Mouse (Mus musculus) spleen, adult 2 months (tissue): Measurements from ENCODE around the gene Zcwpw1. TPM values are rescaled to one million over a fixed set of nuclear protein-coding genes. Genes with fewer than 3 reads are reported as not detected.
A peak's percentile ranks its signal among the peaks of the same experiment; 100 is the strongest.

Experiments used
- DNase-seq, 2 experiments: peaks; one replicate each; pipeline versions ENCODE4 v3.0.0 to v3.0.0-alpha.2; 2012 to 2021; ENCODE audit warnings: low spot score in 2 of 2, low read depth in 1 of 2
- H3K27ac ChIP-seq: fragments of 200-500 bp; 2 replicates; pipeline ENCODE4 v1.5.1; 2012; ENCODE audit warnings: low read length, inconsistent platforms; ENCODE audit not compliant: insufficient read depth
- H3K27me3 ChIP-seq: fragments of 200-500 bp; 2 replicates; pipeline ENCODE4 v1.6.1; 2012; ENCODE audit warnings: mild to moderate bottlenecking, moderate library complexity, low read length, inconsistent platforms; ENCODE audit not compliant: control insufficient read depth, insufficient read depth
- H3K36me3 ChIP-seq: fragments of 200-500 bp; 2 replicates; pipeline ENCODE4 v1.6.1; 2012; ENCODE audit warnings: mild to moderate bottlenecking, low read length, inconsistent platforms; ENCODE audit not compliant: control insufficient read depth, insufficient read depth
- H3K4me1 ChIP-seq: fragments of 200-500 bp; 2 replicates; pipeline ENCODE4 v1.6.1; 2011; ENCODE audit warnings: inconsistent platforms; ENCODE audit not compliant: control insufficient read depth, insufficient read depth, insufficient read length
- H3K4me3 ChIP-seq: fragments of 200-500 bp; 2 replicates; pipeline ENCODE4 v1.5.1; 2011; ENCODE audit warnings: mild to moderate bottlenecking, inconsistent platforms; ENCODE audit not compliant: insufficient read depth, insufficient read length; ENCODE audit errors: extremely low read depth
- CTCF ChIP-seq: fragments of 200-500 bp; IDR thresholded peaks from 2 replicates; pipeline ENCODE4 v1.5.1; 2011; ENCODE audit warnings: mild to moderate bottlenecking, inconsistent platforms; ENCODE audit not compliant: insufficient read depth, insufficient read length, insufficient replicate concordance; ENCODE audit errors: extremely low read depth
- POLR2A ChIP-seq: fragments of 200-500 bp; IDR thresholded peaks from 2 replicates; pipeline ENCODE4 v1.6.1; 2011; ENCODE audit warnings: low read depth, low read length, inconsistent platforms
- WGBS: fragments of 180-500 bp; shearing (Covaris S2); methylation state at CpG from one replicate; pipeline ENCODE4 v1.1.7; 2018; 5-methylcytosine and 5-hydroxymethylcytosine counted together
- polyA plus RNA-seq: library from polyadenylated mRNA; depleted of rRNA; stranded (reverse); fragments of >200 nt; gene quantifications from 2 replicates; pipeline ENCODE4 v1.2.3, GENCODE M21; 2012

The Zcwpw1 gene
- polyA plus RNA-seq, 1 experiment: 1.6 TPM

DNA sequence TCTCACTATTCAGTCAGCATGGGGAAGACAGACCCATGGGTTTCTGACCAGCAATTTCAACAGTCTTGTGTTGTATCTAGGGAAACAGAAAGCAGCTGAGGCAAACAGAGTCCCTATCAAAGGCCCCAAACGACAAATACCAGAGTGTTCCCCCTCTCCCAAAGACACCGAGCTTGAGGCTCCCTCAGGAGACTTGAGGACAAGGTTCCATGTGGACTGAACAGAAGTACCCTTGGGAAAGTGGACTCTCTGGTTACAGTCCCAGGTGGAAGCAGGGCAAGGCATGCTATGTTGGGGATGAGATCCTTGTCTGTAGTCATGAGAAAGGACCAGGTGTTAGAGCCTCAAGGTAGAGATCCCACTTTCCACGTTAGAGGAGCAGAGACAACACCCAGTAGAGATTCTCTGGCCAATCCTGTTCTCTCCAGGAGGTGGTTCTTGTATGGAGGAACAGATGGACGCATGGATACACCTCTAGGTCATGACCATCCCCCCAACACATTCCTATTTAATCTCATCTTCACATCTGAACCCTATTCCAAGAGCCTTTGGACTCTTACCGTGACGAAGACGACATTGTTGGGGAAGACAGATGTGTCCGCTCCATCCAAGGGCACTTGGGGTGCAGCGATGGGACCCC lies 3.6 kb upstream of the Zcwpw1 start:
- Histone ChIP-seq H3K4me3 (no peak overlapping the region), H3K27me3 (no peaks in the 10 kb centered on the region), H3K27ac (no peak overlapping the region), H3K4me1 (peaks cover 17% of the 10 kb centered on the region), H3K36me3 (peaks cover 22% of the 10 kb centered on the region)
- no peak for DNase-seq
- WGBS: 75% methylated on average over 9 of the region's 9 CpGs
- TF ChIP-seq POLR2A (no peak), CTCF (no peak)

DNA sequence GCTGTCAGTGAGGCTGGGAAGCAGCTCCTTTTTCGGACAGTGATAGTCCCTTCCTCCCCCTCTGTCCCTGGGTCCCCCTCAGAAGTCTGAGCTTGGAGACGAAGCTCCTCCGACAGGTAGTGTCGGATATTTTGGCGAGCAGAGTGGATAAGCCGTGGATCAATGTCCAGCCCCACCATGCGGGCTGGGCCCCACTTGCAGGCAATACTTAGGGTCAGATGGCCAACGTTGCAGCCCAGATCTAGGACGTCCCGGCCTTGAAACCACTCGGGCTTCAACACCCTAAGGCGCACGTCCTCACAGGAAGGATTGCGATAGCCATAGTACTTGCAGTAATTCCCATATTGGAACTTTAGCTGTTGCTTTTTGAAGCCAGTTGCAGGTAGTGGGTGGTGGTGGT lies 3.1 kb upstream of the Zcwpw1 start:
- 84% methylated on average over 14 of the region's 14 CpGs for WGBS
- no peaks in the 10 kb centered on the region for H3K27me3 ChIP-seq
- TF ChIP-seq POLR2A: no peak
- TF ChIP-seq CTCF: no peak
- H3K27ac ChIP-seq: no peak overlapping the region
- no peak for DNase-seq
- H3K36me3 ChIP-seq: peaks cover 22% of the 10 kb centered on the region
- no peak overlapping the region for H3K4me3 ChIP-seq
- peaks cover 17% of the 10 kb centered on the region for H3K4me1 ChIP-seq

DNA sequence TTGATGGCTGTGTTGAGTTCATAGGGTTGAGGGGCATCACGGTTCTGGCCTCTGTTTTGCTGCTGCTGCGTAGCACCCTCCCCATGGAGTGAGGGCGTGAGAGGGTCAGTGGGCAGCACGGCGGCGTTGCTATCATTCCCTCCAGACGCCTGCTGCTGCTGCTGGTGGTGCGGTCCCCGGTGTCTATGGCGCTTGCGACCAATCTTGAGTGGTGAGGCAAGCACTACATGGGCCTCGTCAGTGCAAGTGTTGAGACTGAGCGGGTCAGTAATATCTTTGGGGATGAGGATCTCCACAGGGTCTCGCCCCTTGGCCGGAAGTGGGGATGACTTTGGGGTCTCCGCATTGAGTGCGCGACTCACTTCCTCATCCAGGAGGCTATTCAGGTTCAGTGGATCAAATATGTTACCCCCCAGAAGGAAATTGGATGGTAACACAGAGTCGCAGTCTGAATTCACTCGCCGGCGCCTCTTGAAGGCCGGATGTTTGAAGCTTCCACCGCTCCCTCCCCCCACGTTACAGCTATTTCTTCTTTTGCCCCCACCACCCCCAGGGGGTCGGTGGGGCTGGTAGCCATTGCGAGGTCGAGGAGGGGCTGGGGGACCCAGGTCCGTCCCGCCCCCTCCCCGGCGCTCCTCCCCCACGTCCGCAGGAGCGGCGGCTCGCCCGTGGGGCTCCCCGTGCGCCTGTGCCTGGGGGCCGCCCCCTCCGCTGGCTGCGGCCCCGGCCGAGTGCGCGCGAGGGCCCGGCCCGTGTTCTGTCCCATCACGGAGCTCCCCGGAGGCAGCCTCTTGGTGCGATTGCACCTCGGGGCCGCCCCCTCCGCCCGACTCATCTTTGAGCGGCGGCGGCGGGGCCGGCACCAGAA lies 2.2 kb upstream of the Zcwpw1 start:
- DNase-seq: peak in 1 of 2 experiments; percentile 48
- peak overlapping the region; percentile 97 for H3K27ac ChIP-seq
- WGBS: 2% methylated on average over 57 of the region's 62 CpGs
- H3K36me3 ChIP-seq: peaks cover 22% of the 10 kb centered on the region
- H3K4me1 ChIP-seq: peaks cover 17% of the 10 kb centered on the region
- H3K4me3 ChIP-seq: peak overlapping the region; percentile 80
- H3K27me3 ChIP-seq: no peaks in the 10 kb centered on the region
- TF ChIP-seq CTCF (no peak), POLR2A (no peak)

DNA sequence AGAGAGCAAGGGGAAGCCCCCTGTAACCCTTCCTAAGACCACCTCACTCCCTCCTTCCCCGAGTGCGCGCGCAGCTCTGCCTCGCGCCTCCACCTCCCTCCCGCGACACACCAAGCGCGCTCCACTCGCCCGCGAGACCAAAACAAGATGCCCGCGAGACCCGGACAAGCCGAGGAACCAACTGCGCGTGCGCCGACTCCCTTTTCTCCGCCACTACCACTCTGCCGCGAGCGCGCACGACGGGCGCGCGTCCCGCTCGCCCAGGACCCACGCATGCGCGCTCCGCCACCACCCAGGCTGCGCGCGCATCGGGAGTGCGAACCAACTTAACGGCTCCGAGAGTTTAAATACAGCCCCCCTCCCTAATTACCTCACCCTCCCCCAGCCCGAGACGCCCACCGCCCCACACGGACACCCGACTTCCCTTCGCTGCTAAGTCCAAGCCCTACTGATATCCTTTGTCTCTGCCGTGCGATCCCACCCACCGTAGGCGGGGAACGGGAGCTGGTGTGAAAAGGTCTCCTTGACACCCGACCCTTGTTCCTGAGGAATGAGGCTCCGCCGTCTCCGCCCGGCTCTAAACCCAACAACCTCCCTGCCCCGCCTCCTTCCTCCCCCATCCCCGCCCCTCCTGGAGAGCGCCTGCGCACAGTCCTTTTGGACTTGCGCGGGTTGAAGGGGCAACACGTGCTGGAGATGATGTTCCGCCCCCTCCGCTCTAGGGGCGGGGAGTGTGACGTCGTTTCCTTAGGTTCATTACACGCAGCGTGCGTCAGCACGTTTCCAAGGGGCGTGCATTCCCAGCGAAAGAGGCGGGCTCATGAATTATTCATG lies 1.3 kb upstream of the Zcwpw1 start:
- peak; percentile 97 to 100 for DNase-seq
- WGBS: under 1% methylated on average over 79 of the region's 79 CpGs

GRCm38 (mm10) chr5:137788171-137788570 lies 573 bp downstream of the Zcwpw1 start:
- peak overlapping the region; percentile 62; the same call in 1 of the 2 replicates for H3K4me3 ChIP-seq
- 78% methylated on average over 24 of the region's 24 CpGs for WGBS

More for the DNA sequence above, 1.3 kb upstream of the Zcwpw1 start:
- peaks cover 21% of the 10 kb centered on the region for H3K36me3 ChIP-seq
- TF ChIP-seq POLR2A (peak; percentile 95), CTCF (no peak)
- peak overlapping the region; percentile 97 for H3K27ac ChIP-seq
- peak overlapping the region; percentile 84 for H3K4me3 ChIP-seq
- H3K27me3 ChIP-seq: no peaks in the 10 kb centered on the region
- H3K4me1 ChIP-seq: peaks cover 17% of the 10 kb centered on the region

DNA sequence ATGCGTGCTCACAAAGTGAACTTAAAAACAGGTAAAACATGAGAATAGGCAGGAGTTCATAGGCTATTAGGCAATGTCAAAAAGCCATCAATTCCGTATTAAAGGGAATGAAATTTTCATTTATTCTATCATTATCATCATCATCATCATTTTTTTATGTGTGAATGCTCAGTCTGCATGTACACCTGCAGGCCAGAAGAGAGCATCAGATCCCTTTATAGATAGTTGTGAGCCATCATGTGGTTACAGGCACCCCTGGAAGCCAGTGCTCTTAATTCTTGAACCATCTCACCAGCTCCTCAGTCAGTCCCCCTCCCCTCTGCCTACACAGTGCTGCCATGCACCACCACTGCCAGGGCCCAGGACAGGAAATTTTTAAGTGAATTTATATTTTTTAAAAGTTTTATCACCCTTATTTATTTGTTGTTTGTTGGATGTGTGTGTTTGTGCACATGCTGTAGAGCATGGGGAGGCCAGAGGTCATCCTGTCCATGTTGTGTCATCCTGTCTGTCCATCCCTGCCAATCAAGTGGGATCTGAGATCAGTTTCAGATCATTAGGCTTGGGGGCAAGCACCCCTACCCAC lies 1.4 kb downstream of the Zcwpw1 start:
- Histone ChIP-seq H3K27me3 (no peaks in the 10 kb centered on the region), H3K4me1 (peaks cover 12% of the 10 kb centered on the region), H3K36me3 (0 out of 2 replicates have a peak, but pooled peaks cover 2% of the 10 kb centered on the region), H3K4me3 (no peak overlapping the region), H3K27ac (no peak overlapping the region)
- no peak for DNase-seq
- no peak for TF ChIP-seq POLR2A
- TF ChIP-seq CTCF: no peak
- WGBS: 96% methylated on average over 2 of the region's 2 CpGs

More at GRCm38 (mm10) chr5:137788171-137788570, 573 bp downstream of the Zcwpw1 start:
- no peak for TF ChIP-seq POLR2A
- TF ChIP-seq CTCF: no peak
- Histone ChIP-seq H3K4me1 (peaks cover 17% of the 10 kb centered on the region), H3K27ac (no peak overlapping the region), H3K27me3 (no peaks in the 10 kb centered on the region), H3K36me3 (peaks cover 5% of the 10 kb centered on the region; the same call in 1 of the 2 replicates)
- peak in 1 of 2 experiments; percentile 27 for DNase-seq
